In genomic region chr2:37702301-37703172, GRCm38 (mm10) we compare ENCODE assay signal across 8 mouse cellular contexts. TPM values are rescaled to one million over a fixed set of nuclear protein-coding genes. Genes with fewer than 3 reads are reported as not detected.
DNase-seq lines count a peak whose midpoint lies in the region; ATAC-seq and TF ChIP-seq lines count a peak whose summit lies in the region.

No protein-coding gene starts in this region.

- DNase-seq in adrenal gland, postnatal 10 days, result peak; percentile 53
- peak; percentile 31 for DNase-seq in kidney, postnatal 10 days
- DNase-seq in lung, postnatal 36 days, result peak; percentile 17
- DNase-seq in skeletal muscle tissue, adult 2 months (ENCODE audit: low read depth, low spot score), result peak; percentile 13

- TF ChIP-seq CTCF in ES-Bruce4 (IDR thresholded peaks at IDR 0.05; ENCODE audit: low read depth, low read length), result no peak

- H3K4me3 ChIP-seq in ES-Bruce4 (ENCODE audit: low read depth, low read length), result peak overlapping the region; percentile 76
- H3K4me3 ChIP-seq in embryonic facial prominence, embryonic 13.5 days, result peak overlapping the region; percentile 93
- H3K4me3 ChIP-seq in heart, embryonic 11.5 days (ENCODE audit: low read depth, low read length), result peak overlapping the region; percentile 77

- peak overlapping the region; percentile 83 for H3K4me2 ChIP-seq in embryonic facial prominence, embryonic 13.5 days
- peak overlapping the region; percentile 76 for H3K4me2 ChIP-seq in heart, embryonic 11.5 days

- H3K9me3 ChIP-seq in ES-Bruce4 (replicated peaks; ENCODE audit: control insufficient read depth, insufficient read depth, low read length, poor library complexity, severe bottlenecking), result no peaks in the 10 kb centered on the region
- H3K9me3 ChIP-seq in embryonic facial prominence, embryonic 13.5 days, result no peaks in the 10 kb centered on the region
- H3K9me3 ChIP-seq in heart, embryonic 11.5 days (replicated peaks; ENCODE audit: control insufficient read depth, low read length), result no peaks in the 10 kb centered on the region

- H3K27me3 ChIP-seq in ES-Bruce4 (ENCODE audit: control insufficient read depth, insufficient read depth, low read length, poor library complexity, severe bottlenecking), result no peaks in the 10 kb centered on the region
- H3K27me3 ChIP-seq in embryonic facial prominence, embryonic 13.5 days, result peaks cover 14% of the 10 kb centered on the region
- no peaks in the 10 kb centered on the region for H3K27me3 ChIP-seq in heart, embryonic 11.5 days (ENCODE audit: control insufficient read depth, insufficient read depth, low read length)

- peak overlapping the region; percentile 98 for H3K9ac ChIP-seq in ES-Bruce4 (ENCODE audit: low read depth, poor library complexity, severe bottlenecking)
- peak overlapping the region; percentile 87 for H3K9ac ChIP-seq in embryonic facial prominence, embryonic 13.5 days
- H3K9ac ChIP-seq in heart, embryonic 11.5 days (ENCODE audit: low read depth, low read length), result peak overlapping the region; percentile 77

- peak; percentile 72 for ATAC-seq in embryonic facial prominence, embryonic 13.5 days (ENCODE audit: insufficient number of reproducible peaks, insufficient read depth, low FRiP score, low TSS enrichment, low read depth)
- ATAC-seq in heart, embryonic 11.5 days (replicated peaks; ENCODE audit: insufficient number of reproducible peaks, low FRiP score, low TSS enrichment), result peak; percentile 46
- ATAC-seq in CD4-positive, CD25-positive, alpha-beta regulatory T cell, adult 4 months, result no peak

- no peaks in the 10 kb centered on the region for H3K36me3 ChIP-seq in ES-Bruce4 (ENCODE audit: control insufficient read depth, insufficient read depth, low read length, poor library complexity, severe bottlenecking)
- no peaks in the 10 kb centered on the region for H3K36me3 ChIP-seq in embryonic facial prominence, embryonic 13.5 days
- no peaks in the 10 kb centered on the region for H3K36me3 ChIP-seq in heart, embryonic 11.5 days (ENCODE audit: control insufficient read depth, insufficient read depth, low read length)

- under 1% methylated on average over 70 of the region's 70 CpGs for WGBS in embryonic facial prominence, embryonic 13.5 days
- WGBS in heart, embryonic 11.5 days (ENCODE audit: insufficient replicate concordance), result under 1% methylated on average over 49 of the region's 70 CpGs

- no peak for TF ChIP-seq POLR2A in ES-Bruce4 (IDR thresholded peaks at IDR 0.05; ENCODE audit: insufficient read depth, low read length)

- no peak for TF ChIP-seq EP300 in ES-Bruce4 (IDR thresholded peaks at IDR 0.05; ENCODE audit: insufficient read depth, low read depth, low read length)

- peak overlapping the region; percentile 66 for H3K27ac ChIP-seq in ES-Bruce4 (ENCODE audit: insufficient read depth, low read length)
- H3K27ac ChIP-seq in embryonic facial prominence, embryonic 13.5 days, result peak overlapping the region; percentile 91
- peak overlapping the region; percentile 84 for H3K27ac ChIP-seq in heart, embryonic 11.5 days (ENCODE audit: low read depth, low read length)

- H3K4me1 ChIP-seq in ES-Bruce4 (ENCODE audit: control insufficient read depth, insufficient read depth, low read length), result peaks cover 1% of the 10 kb centered on the region
- peaks cover 14% of the 10 kb centered on the region for H3K4me1 ChIP-seq in embryonic facial prominence, embryonic 13.5 days
- H3K4me1 ChIP-seq in heart, embryonic 11.5 days (ENCODE audit: control insufficient read depth, insufficient read depth, low read length), result peaks cover 15% of the 10 kb centered on the region

RNA-seq across cellular contexts. Expression of gene Strbp, which starts 1.1 kb away (rescaled TPM):
- polyA plus RNA-seq in ES-Bruce4 (2011; ENCODE audit: insufficient read depth, insufficient read length, low read depth, missing spikeins), result 126 and 133 TPM in 2 replicates
- 10 to 100 TPM; 33.9 to 38.9 TPM for total RNA-seq in adrenal gland, postnatal 10 days (2021)
- 35.3 and 38.7 TPM in 2 replicates for polyA plus RNA-seq in embryonic facial prominence, embryonic 13.5 days (2015; fragmentation: Nextera tagmentation; extraction: Ambion mirVana)
- 29.2 and 32.4 TPM in 2 replicates for polyA plus RNA-seq in heart, embryonic 11.5 days (2014; fragmentation: Nextera tagmentation; extraction: Ambion mirVana)
- 1 to 10 TPM; 7.6 to 8.3 TPM for polyA plus RNA-seq in CD4-positive, CD25-positive, alpha-beta regulatory T cell, adult 4 months (2017; shearing (Covaris generic))
